Mouse (Mus musculus): Measurements from ENCODE around the gene Msl1. TPM values are rescaled to one million over a fixed set of nuclear protein-coding genes. Genes with fewer than 3 reads are reported as not detected.

Gene Msl1
- polyA plus RNA-seq, 1 experiment from 2014 or later: 32.7 TPM

- 1% methylated on average over 25 of the region's 25 CpGs for WGBS
- H3K9me3 ChIP-seq: no peaks in the 10 kb centered on the region
- no peaks in the 10 kb centered on the region for H3K36me3 ChIP-seq
- H3K4me3 ChIP-seq (replicated peaks): peak overlapping the region; percentile 53
- H3K9ac ChIP-seq (replicated peaks): peak overlapping the region; percentile 53
- no peaks in the 10 kb centered on the region for H3K27me3 ChIP-seq
- no peak for ATAC-seq (ENCODE audit: insufficient number of reproducible peaks, insufficient read depth, low FRiP score, low TSS enrichment, low read depth)
- peak overlapping the region; percentile 93 for H3K4me2 ChIP-seq
- peaks cover 41% of the 10 kb centered on the region for H3K4me1 ChIP-seq (replicated peaks)
- peak overlapping the region; percentile 78 for H3K27ac ChIP-seq
Measured at GRCm38 (mm10) chr11:98789219-98789807, 6.0 kb upstream of the Msl1 start.

- Histone ChIP-seq H3K4me2 (peak overlapping the region; percentile 93), H3K9ac (replicated peaks) (no peak overlapping the region), H3K4me3 (replicated peaks) (peak overlapping the region; percentile 53), H3K4me1 (replicated peaks) (peaks cover 40% of the 10 kb centered on the region), H3K27me3 (no peaks in the 10 kb centered on the region), H3K9me3 (no peaks in the 10 kb centered on the region), H3K36me3 (no peaks in the 10 kb centered on the region), H3K27ac (no peak overlapping the region)
- 40% methylated on average over 5 of the region's 5 CpGs for WGBS
- ATAC-seq (ENCODE audit: insufficient number of reproducible peaks, insufficient read depth, low FRiP score, low TSS enrichment, low read depth): no peak
Measured at GRCm38 (mm10) chr11:98789824-98790223, 5.5 kb upstream of the Msl1 start.

- no peaks in the 10 kb centered on the region for H3K36me3 ChIP-seq
- no peaks in the 10 kb centered on the region for H3K9me3 ChIP-seq
- no peak overlapping the region for H3K4me2 ChIP-seq
- H3K9ac ChIP-seq (replicated peaks): no peak overlapping the region
- H3K4me1 ChIP-seq (replicated peaks): peaks cover 33% of the 10 kb centered on the region
- ATAC-seq (ENCODE audit: insufficient number of reproducible peaks, insufficient read depth, low FRiP score, low TSS enrichment, low read depth): no peak
- no peak overlapping the region for H3K4me3 ChIP-seq (replicated peaks)
- 84% methylated on average over 5 of the region's 5 CpGs for WGBS
- H3K27ac ChIP-seq: no peak overlapping the region
- no peaks in the 10 kb centered on the region for H3K27me3 ChIP-seq
Measured at GRCm38 (mm10) chr11:98790631-98791205, 4.6 kb upstream of the Msl1 start.

GRCm38 (mm10) chr11:98791448-98791847, 3.9 kb upstream of the Msl1 start:
- no peaks in the 10 kb centered on the region for H3K27me3 ChIP-seq
- no peak for ATAC-seq (ENCODE audit: insufficient number of reproducible peaks, insufficient read depth, low FRiP score, low TSS enrichment, low read depth)
- no peaks in the 10 kb centered on the region for H3K9me3 ChIP-seq
- H3K4me2 ChIP-seq: no peak overlapping the region
- 73% methylated on average over 1 of the region's 1 CpGs for WGBS
- no peak overlapping the region for H3K9ac ChIP-seq (replicated peaks)
- H3K4me1 ChIP-seq (replicated peaks): peaks cover 25% of the 10 kb centered on the region
- no peak overlapping the region for H3K27ac ChIP-seq
- H3K36me3 ChIP-seq: no peaks in the 10 kb centered on the region
- no peak overlapping the region for H3K4me3 ChIP-seq (replicated peaks)

GRCm38 (mm10) chr11:98792081-98792480, 3.2 kb upstream of the Msl1 start:
- no peak for ATAC-seq (ENCODE audit: insufficient number of reproducible peaks, insufficient read depth, low FRiP score, low TSS enrichment, low read depth)
- 12% methylated on average over 4 of the region's 4 CpGs for WGBS
- H3K9me3 ChIP-seq: no peaks in the 10 kb centered on the region
- H3K4me2 ChIP-seq: no peak overlapping the region
- peaks cover 20% of the 10 kb centered on the region for H3K4me1 ChIP-seq (replicated peaks)
- H3K27me3 ChIP-seq: no peaks in the 10 kb centered on the region
- H3K36me3 ChIP-seq: no peaks in the 10 kb centered on the region
- H3K27ac ChIP-seq: no peak overlapping the region
- no peak overlapping the region for H3K4me3 ChIP-seq (replicated peaks)
- H3K9ac ChIP-seq (replicated peaks): no peak overlapping the region

- peak overlapping the region; percentile 100 for H3K27ac ChIP-seq
- peaks cover 29% of the 10 kb centered on the region for H3K4me1 ChIP-seq (replicated peaks)
- peaks cover 20% of the 10 kb centered on the region for H3K36me3 ChIP-seq
- H3K9ac ChIP-seq (replicated peaks): peak overlapping the region; percentile 100
- H3K4me2 ChIP-seq: peak overlapping the region; percentile 99
- peak; percentile 23 for ATAC-seq (ENCODE audit: insufficient number of reproducible peaks, insufficient read depth, low FRiP score, low TSS enrichment, low read depth)
- peak overlapping the region; percentile 100 for H3K4me3 ChIP-seq (replicated peaks)
- H3K27me3 ChIP-seq: no peaks in the 10 kb centered on the region
- no peaks in the 10 kb centered on the region for H3K9me3 ChIP-seq
- WGBS: under 1% methylated on average over 29 of the region's 30 CpGs
Measured at GRCm38 (mm10) chr11:98794469-98795014, 774 bp upstream of the Msl1 start.

GRCm38 (mm10) chr11:98795714-98796514, 598 bp downstream of the Msl1 start:
- Histone ChIP-seq H3K4me2 (peak overlapping the region; percentile 99), H3K9me3 (no peaks in the 10 kb centered on the region), H3K27me3 (no peaks in the 10 kb centered on the region), H3K36me3 (peaks cover 34% of the 10 kb centered on the region), H3K4me3 (replicated peaks) (peak overlapping the region; percentile 100), H3K4me1 (replicated peaks) (peaks cover 29% of the 10 kb centered on the region), H3K9ac (replicated peaks) (peak overlapping the region; percentile 100), H3K27ac (peak overlapping the region; percentile 100)
- under 1% methylated on average over 66 of the region's 74 CpGs for WGBS
- ATAC-seq (ENCODE audit: insufficient number of reproducible peaks, insufficient read depth, low FRiP score, low TSS enrichment, low read depth): peak; percentile 48; the same call in 1 of the 2 replicates

- Histone ChIP-seq H3K4me1 (replicated peaks) (peaks cover 29% of the 10 kb centered on the region), H3K36me3 (peaks cover 42% of the 10 kb centered on the region), H3K4me2 (peak overlapping the region; percentile 99), H3K9me3 (no peaks in the 10 kb centered on the region), H3K27me3 (no peaks in the 10 kb centered on the region), H3K9ac (replicated peaks) (peak overlapping the region; percentile 100), H3K27ac (peak overlapping the region; percentile 100), H3K4me3 (replicated peaks) (peak overlapping the region; percentile 100)
- WGBS: 2% methylated on average over 23 of the region's 23 CpGs
- ATAC-seq (ENCODE audit: insufficient number of reproducible peaks, insufficient read depth, low FRiP score, low TSS enrichment, low read depth): peak; percentile 50
Measured at GRCm38 (mm10) chr11:98796515-98797216, 1.4 kb downstream of the Msl1 start.

- Histone ChIP-seq H3K9me3 (no peaks in the 10 kb centered on the region), H3K4me2 (peak overlapping the region; percentile 99), H3K27ac (peak overlapping the region; percentile 100; the same call in 1 of the 2 replicates), H3K4me1 (replicated peaks) (peaks cover 29% of the 10 kb centered on the region), H3K27me3 (no peaks in the 10 kb centered on the region), H3K4me3 (replicated peaks) (peak overlapping the region; percentile 100), H3K36me3 (peaks cover 48% of the 10 kb centered on the region), H3K9ac (replicated peaks) (peak overlapping the region; percentile 100)
- 12% methylated on average over 5 of the region's 5 CpGs for WGBS
- no peak for ATAC-seq (ENCODE audit: insufficient number of reproducible peaks, insufficient read depth, low FRiP score, low TSS enrichment, low read depth)
Measured at GRCm38 (mm10) chr11:98797306-98797705, 2.0 kb downstream of the Msl1 start.

GRCm38 (mm10) chr11:98797909-98798308, 2.6 kb downstream of the Msl1 start:
- no peak for ATAC-seq (ENCODE audit: insufficient number of reproducible peaks, insufficient read depth, low FRiP score, low TSS enrichment, low read depth)
- Histone ChIP-seq H3K36me3 (peaks cover 54% of the 10 kb centered on the region), H3K9ac (replicated peaks) (peak overlapping the region; percentile 100; the same call in 1 of the 2 replicates), H3K27me3 (no peaks in the 10 kb centered on the region), H3K9me3 (no peaks in the 10 kb centered on the region), H3K4me2 (peak overlapping the region; percentile 99), H3K4me1 (replicated peaks) (peaks cover 29% of the 10 kb centered on the region), H3K4me3 (replicated peaks) (peak overlapping the region; percentile 100), H3K27ac (peak overlapping the region; percentile 100; the same call in 1 of the 2 replicates)
- 70% methylated on average over 4 of the region's 4 CpGs for WGBS
